In the genomic region with DNA sequence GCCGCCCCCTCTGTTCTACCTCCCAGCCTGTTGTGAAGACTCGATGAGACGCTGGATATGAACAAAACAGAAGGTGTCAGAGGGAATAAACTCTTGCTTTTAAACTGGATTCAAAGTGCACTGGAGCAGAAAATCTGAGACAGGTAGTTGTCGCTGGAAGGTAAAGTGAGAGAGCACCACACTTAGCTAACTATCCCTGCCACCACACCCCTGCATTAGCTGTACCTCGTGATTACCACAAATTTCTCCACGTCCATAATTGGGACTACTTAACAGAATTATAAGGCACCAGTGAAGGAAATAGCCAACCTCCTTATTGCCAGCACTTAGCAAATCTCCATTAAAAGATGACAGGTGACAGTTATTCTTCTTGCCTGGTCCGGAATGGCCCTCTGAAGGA, we compare ENCODE assay signal across 8 mouse cellular contexts. TPM values are rescaled to one million over a fixed set of nuclear protein-coding genes. Genes with fewer than 3 reads are reported as not detected.
DNase-seq lines count a peak whose midpoint lies in the region; ATAC-seq and TF ChIP-seq lines count a peak whose summit lies in the region.

No protein-coding gene starts in this region.

- peaks cover 14% of the 10 kb centered on the region; the same call in 1 of the 2 replicates for H3K36me3 ChIP-seq in kidney, postnatal 0 days (ENCODE audit: insufficient read depth, low read length)
- H3K36me3 ChIP-seq in hindbrain, postnatal 0 days (ENCODE audit: insufficient read depth, low read length): no peaks in the 10 kb centered on the region
- peaks cover 4% of the 10 kb centered on the region; the same call in 1 of the 2 replicates for H3K36me3 ChIP-seq in midbrain, postnatal 0 days (ENCODE audit: insufficient read depth, low read length)

- peak; percentile 5 for DNase-seq in kidney, postnatal 0 days (ENCODE audit: low spot score)
- no peak for DNase-seq in kidney, adult 18-20 months
- no peak for DNase-seq in hindbrain, postnatal 0 days (ENCODE audit: low spot score)
- no peak for DNase-seq in midbrain, postnatal 0 days (ENCODE audit: low spot score)
- DNase-seq in gastrocnemius, postnatal 10 days: no peak
- no peak for DNase-seq in right cerebral cortex, adult 18-20 months
- DNase-seq in spleen, postnatal 14 days (ENCODE audit: low spot score in 2 of 2): no peak

- peak overlapping the region; percentile 64 for H3K4me3 ChIP-seq in kidney, postnatal 0 days (replicated peaks; ENCODE audit: low read depth, low read length)
- H3K4me3 ChIP-seq in cortical plate, adult 2 months (ENCODE audit: insufficient read depth, low read length): peak overlapping the region; percentile 87
- peak overlapping the region; percentile 65 for H3K4me3 ChIP-seq in hindbrain, postnatal 0 days (ENCODE audit: low read length)
- H3K4me3 ChIP-seq in midbrain, postnatal 0 days (ENCODE audit: low read depth, low read length): peak overlapping the region; percentile 77

- peak overlapping the region; percentile 55 for H3K9ac ChIP-seq in kidney, postnatal 0 days (ENCODE audit: low read depth, low read length)
- H3K9ac ChIP-seq in hindbrain, postnatal 0 days (replicated peaks; ENCODE audit: low read length): peak overlapping the region; percentile 70
- H3K9ac ChIP-seq in midbrain, postnatal 0 days (replicated peaks; ENCODE audit: low read length, poor library complexity, severe bottlenecking): peak overlapping the region; percentile 86

- peak overlapping the region; percentile 81 for H3K4me2 ChIP-seq in kidney, postnatal 0 days (ENCODE audit: low read length)
- peak overlapping the region; percentile 81 for H3K4me2 ChIP-seq in hindbrain, postnatal 0 days (ENCODE audit: low read depth, low read length)
- H3K4me2 ChIP-seq in midbrain, postnatal 0 days (ENCODE audit: low read depth, low read length, poor library complexity, severe bottlenecking): peak overlapping the region; percentile 93

- no peak overlapping the region for H3K27ac ChIP-seq in kidney, postnatal 0 days
- H3K27ac ChIP-seq in cortical plate, adult 2 months (ENCODE audit: insufficient read depth, low read length): no peak overlapping the region
- H3K27ac ChIP-seq in hindbrain, postnatal 0 days: no peak overlapping the region
- H3K27ac ChIP-seq in midbrain, postnatal 0 days (ENCODE audit: low read depth, low read length): no peak overlapping the region

- no peaks in the 10 kb centered on the region for H3K27me3 ChIP-seq in kidney, postnatal 0 days (ENCODE audit: insufficient read depth, low read length)
- no peaks in the 10 kb centered on the region for H3K27me3 ChIP-seq in hindbrain, postnatal 0 days (ENCODE audit: insufficient read depth, low read length)
- H3K27me3 ChIP-seq in midbrain, postnatal 0 days (ENCODE audit: insufficient read depth, low read length): no peaks in the 10 kb centered on the region

- no peak for ATAC-seq in kidney, postnatal 0 days (replicated peaks; ENCODE audit: low FRiP score, low read depth)
- peak; percentile 15; the same call in 1 of the 2 replicates for ATAC-seq in hindbrain, postnatal 0 days
- peak; percentile 35; the same call in 1 of the 2 replicates for ATAC-seq in midbrain, postnatal 0 days (ENCODE audit: low FRiP score)

- no peaks in the 10 kb centered on the region for H3K4me1 ChIP-seq in kidney, postnatal 0 days (replicated peaks; ENCODE audit: insufficient read depth, low read length)
- no peaks in the 10 kb centered on the region for H3K4me1 ChIP-seq in cortical plate, adult 2 months (ENCODE audit: control insufficient read depth, insufficient read depth, low read length)
- peaks cover 5% of the 10 kb centered on the region; the same call in 1 of the 2 replicates for H3K4me1 ChIP-seq in hindbrain, postnatal 0 days (ENCODE audit: insufficient read depth, low read length)
- H3K4me1 ChIP-seq in midbrain, postnatal 0 days (ENCODE audit: insufficient read depth, low read length): peaks cover 6% of the 10 kb centered on the region; the same call in 1 of the 2 replicates

- H3K9me3 ChIP-seq in kidney, postnatal 0 days (replicated peaks; ENCODE audit: low read length): no peaks in the 10 kb centered on the region
- no peaks in the 10 kb centered on the region for H3K9me3 ChIP-seq in hindbrain, postnatal 0 days (ENCODE audit: low read length)
- H3K9me3 ChIP-seq in midbrain, postnatal 0 days (ENCODE audit: low read length): no peaks in the 10 kb centered on the region

- WGBS in kidney, postnatal 0 days: 10% methylated on average over 7 of the region's 7 CpGs
- WGBS in hindbrain, postnatal 0 days: 25% methylated on average over 7 of the region's 7 CpGs
- 17% methylated on average over 7 of the region's 7 CpGs for WGBS in midbrain, postnatal 0 days

- TF ChIP-seq POLR2A in cortical plate, adult 2 months (IDR thresholded peaks at IDR 0.05; ENCODE audit: extremely low read depth, insufficient read depth, low read length): no peak

- TF ChIP-seq CTCF in kidney, postnatal 0 days (IDR thresholded peaks at IDR 0.05; ENCODE audit: low read depth): no peak
- no peak for TF ChIP-seq CTCF in cortical plate, adult 2 months (IDR thresholded peaks at IDR 0.05; ENCODE audit: extremely low read depth, insufficient read depth, low read length)
- TF ChIP-seq CTCF in hindbrain, postnatal 0 days (IDR thresholded peaks at IDR 0.05; ENCODE audit: low read depth): no peak
- no peak for TF ChIP-seq CTCF in midbrain, postnatal 0 days (IDR thresholded peaks at IDR 0.05)

RNA-seq across cellular contexts. Expression of gene Parpbp, which starts 0.6 kb away (rescaled TPM):
- polyA plus RNA-seq in kidney, postnatal 0 days (2015; fragmentation: Nextera tagmentation; extraction: Ambion mirVana): 4.4 and 6.7 TPM in 2 replicates
- polyA plus RNA-seq in cortical plate, adult 2 months (2012; rRNA removed): 0.19 and 0.58 TPM in 2 replicates
- 3.3 and 5.5 TPM in 2 replicates for total RNA-seq in hindbrain, postnatal 0 days (2014; rRNA removed)
- 1.3 and 1.6 TPM in 2 replicates for polyA plus RNA-seq in hindbrain, postnatal 0 days (2015; fragmentation: Nextera tagmentation; extraction: Ambion mirVana)
- 2.1 and 7.7 TPM in 2 replicates for total RNA-seq in midbrain, postnatal 0 days (2014; rRNA removed)
- 0.83 and 1.0 TPM in 2 replicates for polyA plus RNA-seq in midbrain, postnatal 0 days (2015; fragmentation: Nextera tagmentation; extraction: Ambion mirVana)
- 1 to 10 TPM; 1.7 to 2.1 TPM for total RNA-seq in gastrocnemius, postnatal 10 days (2021)

RNA-seq across cellular contexts. Expression of gene Nup37, which starts 0.6 kb away (rescaled TPM):
- polyA plus RNA-seq in kidney, postnatal 0 days (2015; fragmentation: Nextera tagmentation; extraction: Ambion mirVana): 63.6 and 66.5 TPM in 2 replicates
- polyA plus RNA-seq in cortical plate, adult 2 months (2012; rRNA removed): 7.4 and 7.8 TPM in 2 replicates
- total RNA-seq in hindbrain, postnatal 0 days (2014; rRNA removed): 8.9 and 10.6 TPM in 2 replicates
- polyA plus RNA-seq in hindbrain, postnatal 0 days (2015; fragmentation: Nextera tagmentation; extraction: Ambion mirVana): 17.8 and 21.7 TPM in 2 replicates
- total RNA-seq in midbrain, postnatal 0 days (2014; rRNA removed): 11.5 and 16.3 TPM in 2 replicates
- polyA plus RNA-seq in midbrain, postnatal 0 days (2015; fragmentation: Nextera tagmentation; extraction: Ambion mirVana): 12.6 and 15.9 TPM in 2 replicates
- 1 to 10 TPM; 6.3 to 8.2 TPM for total RNA-seq in gastrocnemius, postnatal 10 days (2021)

RNA-seq across cellular contexts. Expression of gene Washc3, which starts 54.7 kb away (rescaled TPM):
- polyA plus RNA-seq in kidney, postnatal 0 days (2015; fragmentation: Nextera tagmentation; extraction: Ambion mirVana): 87.8 and 98.4 TPM in 2 replicates
- 23.8 and 24.2 TPM in 2 replicates for polyA plus RNA-seq in cortical plate, adult 2 months (2012; rRNA removed)
- 11.6 and 14.7 TPM in 2 replicates for total RNA-seq in hindbrain, postnatal 0 days (2014; rRNA removed)
- 45.0 and 45.8 TPM in 2 replicates for polyA plus RNA-seq in hindbrain, postnatal 0 days (2015; fragmentation: Nextera tagmentation; extraction: Ambion mirVana)
- 15.1 and 18.5 TPM in 2 replicates for total RNA-seq in midbrain, postnatal 0 days (2014; rRNA removed)
- 39.2 and 40.8 TPM in 2 replicates for polyA plus RNA-seq in midbrain, postnatal 0 days (2015; fragmentation: Nextera tagmentation; extraction: Ambion mirVana)
- total RNA-seq in gastrocnemius, postnatal 10 days (2021): 10 to 100 TPM; 37.8 to 42.1 TPM

RNA-seq across cellular contexts. Expression of gene Pmch, which starts 55.3 kb away (rescaled TPM):
- polyA plus RNA-seq in kidney, postnatal 0 days (2015; fragmentation: Nextera tagmentation; extraction: Ambion mirVana): 0.22 TPM in 1 of 2 replicates, not detected in the other
- polyA plus RNA-seq in cortical plate, adult 2 months (2012; rRNA removed): 0.49 and 0.50 TPM in 2 replicates
- total RNA-seq in hindbrain, postnatal 0 days (2014; rRNA removed): not detected in 2 replicates
- 0.36 TPM in 1 of 2 replicates, not detected in the other for polyA plus RNA-seq in hindbrain, postnatal 0 days (2015; fragmentation: Nextera tagmentation; extraction: Ambion mirVana)
- 1.9 and 5.0 TPM in 2 replicates for total RNA-seq in midbrain, postnatal 0 days (2014; rRNA removed)
- polyA plus RNA-seq in midbrain, postnatal 0 days (2015; fragmentation: Nextera tagmentation; extraction: Ambion mirVana): 33.3 and 69.0 TPM in 2 replicates
- not detected for total RNA-seq in gastrocnemius, postnatal 10 days (2021)
